Mouse (Mus musculus) urinary bladder, adult 18-20 months (tissue): ENCODE results near the gene Ecm1.
A peak's percentile ranks its signal among the peaks of the same experiment; 100 is the strongest.
"Not testable (repeated sequence)": the region's sequence is repeated elsewhere in the genome, so short reads cannot be mapped to it uniquely, and the experiment has no call there.

Experiments
- DNase-seq, 2 experiments: peaks; one replicate each; pipeline ENCODE4 v3.0.0; 2022; ENCODE audit warnings: low spot score in 2 of 2, mixed read lengths in 2 of 2

Gene Ecm1

GRCm38 (mm10) chr3:95690552-95690951 lies 48.8 kb downstream of the Ecm1 start:
- not testable (repeated sequence) for DNase-seq

DNA sequence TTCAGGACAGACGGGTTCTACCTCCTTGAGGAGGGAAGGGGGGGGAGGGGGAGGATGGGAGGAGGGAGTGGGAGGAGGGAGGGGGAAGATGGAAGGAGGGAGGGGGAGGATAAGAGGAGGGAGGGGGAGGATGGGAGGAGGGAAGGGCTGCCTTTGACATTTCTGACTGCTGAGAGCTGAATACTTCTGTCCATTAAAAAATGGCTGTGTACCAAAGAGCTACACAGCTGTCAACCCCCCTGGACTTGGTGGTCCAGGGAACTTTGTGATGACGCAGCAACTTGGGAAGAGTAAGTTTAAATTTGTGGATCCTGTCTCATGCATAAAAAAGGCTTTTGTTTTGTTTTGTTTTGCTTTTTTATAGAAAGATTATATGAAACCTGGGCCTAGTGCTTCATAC lies 49.4 kb downstream of the Ecm1 start:
- DNase-seq = no peak

DNA sequence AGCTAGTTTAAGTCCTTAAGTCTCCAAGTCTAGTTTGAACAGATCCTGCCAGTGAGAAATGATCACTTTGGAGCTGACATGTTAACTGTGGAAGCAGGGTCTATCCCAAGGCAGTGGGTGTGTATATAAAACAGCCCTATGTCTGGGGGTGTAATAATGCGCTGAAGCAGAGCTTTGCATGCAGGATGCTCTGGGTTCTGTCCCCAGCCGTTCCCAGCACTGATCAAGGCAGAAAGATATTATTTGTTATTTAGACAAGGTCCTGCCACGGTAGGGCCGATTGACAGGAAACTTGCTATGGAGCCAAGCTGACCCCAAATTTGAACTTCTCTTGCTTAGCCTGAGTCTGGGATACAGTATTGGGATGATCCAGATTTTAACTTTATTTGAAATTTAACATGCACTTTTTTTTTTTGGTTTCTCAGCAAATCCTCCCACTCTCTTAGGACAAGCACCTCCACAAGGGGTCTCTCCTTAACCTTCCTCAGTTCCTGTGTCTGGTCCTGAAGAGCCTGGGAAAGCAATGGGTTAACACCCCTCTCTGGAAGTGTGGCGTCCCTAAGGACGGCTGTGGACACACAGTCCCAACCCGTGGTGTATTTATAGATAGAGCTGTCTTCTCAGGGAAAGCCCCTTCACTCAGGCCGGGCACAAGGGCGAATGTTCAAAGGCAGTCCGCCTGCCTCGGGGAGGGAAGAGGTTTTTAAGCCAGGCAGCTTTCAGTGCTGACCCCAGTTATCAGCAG lies 50.0 kb downstream of the Ecm1 start:
- DNase-seq = no peak

- DNase-seq = peak; percentile 71 to 75
These were observed 51.6 kb downstream of the Ecm1 start, which contains the start of gene Adamtsl4 for GRCm38 (mm10) chr3:95687524-95688421. TSS of gene Adamtsl4 (minus strand) at chr3:95687917.

DNA sequence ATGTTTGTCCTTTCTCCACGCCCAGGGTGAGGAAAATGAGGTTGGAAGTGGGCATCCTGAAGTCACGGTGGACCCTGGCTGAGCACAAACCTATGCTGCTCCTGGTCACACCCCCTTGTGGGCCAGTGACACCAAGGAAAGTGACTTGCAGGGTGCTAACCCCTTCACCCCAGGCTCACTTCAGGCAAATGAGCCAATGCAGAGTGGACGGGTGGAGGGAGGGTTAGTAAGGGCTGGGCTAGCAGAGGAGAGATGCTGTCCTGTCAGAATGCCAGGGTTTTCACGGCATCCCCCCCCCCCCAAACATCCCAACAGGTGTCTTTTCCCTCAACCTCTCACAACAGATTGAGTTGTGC lies 52.2 kb downstream of the Ecm1 start:
- DNase-seq = no peak

DNA sequence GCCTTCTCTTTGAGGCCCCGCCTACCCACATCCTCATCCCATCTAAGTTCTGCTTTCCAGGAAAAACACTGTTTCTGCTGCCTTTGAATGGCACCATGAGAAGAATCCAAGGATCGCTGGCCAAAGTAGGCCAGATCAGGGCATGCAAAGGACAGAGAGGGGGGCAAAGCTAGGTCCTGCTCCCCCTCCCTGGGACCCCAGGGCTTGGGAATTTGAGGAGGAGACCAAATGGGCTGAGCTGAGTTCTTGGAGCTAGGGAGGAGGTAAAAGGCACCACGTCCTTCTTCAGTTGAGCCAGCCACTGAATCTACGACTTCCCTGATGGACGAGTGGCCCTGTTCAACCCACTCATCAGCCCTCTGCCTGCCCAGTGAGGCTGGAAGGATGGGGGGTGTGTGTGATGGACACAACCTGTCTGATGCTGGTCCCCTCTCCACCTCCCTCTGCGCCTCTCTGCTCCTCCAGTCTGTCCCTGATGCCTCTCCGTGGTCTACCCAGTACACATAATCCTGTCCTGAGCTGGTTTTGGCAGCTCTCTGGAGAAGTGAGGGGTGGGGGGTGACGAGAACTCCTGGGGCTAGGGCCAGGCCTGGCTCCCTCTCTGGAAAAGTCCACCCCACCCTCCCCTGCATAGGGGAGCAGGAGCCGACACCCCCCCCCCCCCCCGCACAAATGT lies 52.7 kb downstream of the Ecm1 start:
- DNase-seq = no peak

DNA sequence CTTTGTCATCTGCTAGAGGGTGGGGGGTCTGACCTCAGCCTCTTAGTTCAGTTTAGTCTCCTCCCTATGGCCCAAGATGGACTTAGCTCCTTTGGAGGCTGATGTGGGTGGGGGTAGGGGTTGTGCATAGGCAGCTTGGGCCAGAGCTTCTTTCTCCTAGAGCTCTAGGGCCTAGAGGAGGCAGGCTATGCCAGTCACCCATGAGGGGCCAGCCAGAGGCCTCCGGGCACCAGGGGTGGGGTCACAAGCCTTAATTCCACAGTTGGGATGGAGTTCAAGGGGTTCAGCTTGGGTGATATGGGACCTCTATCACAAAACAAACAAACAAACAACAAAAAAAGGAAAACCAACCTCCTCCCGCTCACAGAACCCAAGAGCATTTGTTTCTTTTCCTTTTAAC lies 53.7 kb downstream of the Ecm1 start:
- DNase-seq = no peak

DNA sequence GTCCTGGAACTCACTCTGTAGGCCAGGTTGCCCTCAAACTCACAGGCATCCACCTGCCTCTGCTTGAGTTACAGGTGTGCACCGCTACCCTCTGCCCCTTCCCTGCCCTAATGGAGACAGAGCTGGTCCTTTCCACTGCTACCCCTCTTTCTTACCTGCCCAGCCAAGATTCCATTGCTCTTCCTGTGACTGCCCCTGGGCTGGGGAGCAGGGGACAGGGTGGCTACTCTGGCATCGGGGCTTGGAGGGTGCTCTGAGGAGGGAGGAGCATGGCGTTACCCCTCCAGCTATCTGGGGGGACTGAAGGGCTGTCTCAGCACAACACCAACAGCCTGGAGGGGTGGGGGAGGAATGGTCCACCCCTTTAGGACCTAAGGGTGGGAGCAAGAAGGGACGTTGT lies 54.1 kb downstream of the Ecm1 start:
- DNase-seq = no peak

DNA sequence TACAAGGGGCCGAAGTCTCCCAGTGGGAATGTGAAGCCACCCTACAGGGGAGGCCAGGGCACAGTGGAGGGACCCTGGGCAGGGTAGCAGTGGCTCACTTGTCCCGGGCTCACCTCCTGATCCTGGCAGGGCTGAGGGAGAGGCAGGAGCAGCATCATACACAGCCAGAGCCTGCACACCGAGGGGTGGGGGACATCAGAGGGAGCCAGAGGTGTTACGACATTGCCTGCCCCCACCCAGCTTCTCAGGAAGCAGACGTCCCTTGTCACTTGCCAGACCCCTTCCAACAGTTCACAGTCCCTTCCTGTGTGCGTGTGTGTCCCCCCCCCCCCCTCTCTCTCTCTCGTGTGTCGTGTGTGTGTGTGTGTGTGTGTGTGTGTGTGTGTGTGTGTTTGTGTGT lies 54.5 kb downstream of the Ecm1 start:
- no peak for DNase-seq
